Mouse (Mus musculus): ENCODE data around the gene Lin7a. TPM values are rescaled to one million over a fixed set of nuclear protein-coding genes. Genes with fewer than 3 reads are reported as not detected.
A peak's percentile ranks its signal among the peaks of the same experiment; 100 is the strongest.

Lin7a gene
- total RNA-seq, 2 experiments from 2014 or later: 16.4 to 19.0 TPM

DNA sequence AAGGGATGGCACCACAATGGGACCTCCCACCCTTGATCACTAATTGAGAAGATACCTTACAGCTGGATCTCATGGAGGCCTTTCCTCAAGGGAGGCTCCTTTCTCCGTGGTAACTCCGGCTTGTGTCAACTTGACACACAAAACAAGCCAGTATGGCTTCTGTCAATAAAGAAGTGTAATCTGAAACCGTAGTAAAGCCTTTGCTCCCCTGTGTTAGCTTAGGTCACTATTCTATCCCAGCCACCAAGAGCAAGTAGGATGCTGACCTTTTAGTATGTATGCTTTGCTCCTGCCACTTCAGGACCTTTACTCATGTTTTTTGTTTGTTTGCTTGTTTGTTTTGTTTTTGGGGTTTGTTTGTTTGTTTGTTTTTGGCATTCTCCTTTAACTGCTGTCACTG is 41.9 kb downstream of the Lin7a start:
- intact Hi-C loops (cut with DNase I): no loop called here

DNA sequence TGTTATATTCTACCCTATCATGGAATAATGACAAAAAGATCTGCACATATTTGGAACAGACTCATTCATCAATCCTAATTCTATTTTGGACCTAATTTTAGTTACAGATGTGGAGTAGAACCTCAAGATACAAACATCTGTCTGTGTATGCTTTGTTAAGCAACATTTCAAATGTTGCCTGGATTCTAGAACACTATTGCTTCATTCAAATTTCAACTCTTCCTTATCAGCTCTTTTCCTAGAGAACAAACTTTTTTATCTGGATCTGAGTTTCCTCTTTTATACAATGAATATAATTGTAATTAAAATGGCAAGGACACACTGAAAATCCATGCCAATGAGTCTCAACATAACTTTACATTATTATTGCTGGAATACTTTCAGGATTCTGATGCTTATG is 43.8 kb downstream of the Lin7a start:
- intact Hi-C loops (cut with DNase I): no loop called here
- no peak for DNase-seq

More for the DNA sequence above, 41.9 kb downstream of the Lin7a start:
- DNase-seq: no peak

DNA sequence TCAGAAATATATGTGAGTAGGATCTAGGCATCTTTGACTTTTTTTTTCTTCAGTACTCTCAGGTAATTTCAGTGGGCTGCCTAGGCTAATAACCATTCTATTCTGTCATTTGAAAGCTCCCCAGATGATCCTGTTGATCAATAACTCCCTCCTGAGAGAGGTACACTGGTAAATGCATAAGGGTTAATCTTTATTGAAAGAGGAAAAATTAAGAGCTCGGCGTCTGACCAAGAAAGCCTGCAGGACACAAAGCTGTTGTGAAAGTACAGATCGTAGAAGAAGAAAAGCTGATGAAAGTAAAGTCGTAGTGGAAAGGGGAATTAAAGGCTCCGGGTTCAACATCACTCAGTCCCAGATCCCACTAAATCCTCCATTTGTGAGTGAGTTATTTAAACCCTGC is 44.2 kb downstream of the Lin7a start:
- no peak for DNase-seq
- intact Hi-C loops (cut with DNase I): no loop called here

DNA sequence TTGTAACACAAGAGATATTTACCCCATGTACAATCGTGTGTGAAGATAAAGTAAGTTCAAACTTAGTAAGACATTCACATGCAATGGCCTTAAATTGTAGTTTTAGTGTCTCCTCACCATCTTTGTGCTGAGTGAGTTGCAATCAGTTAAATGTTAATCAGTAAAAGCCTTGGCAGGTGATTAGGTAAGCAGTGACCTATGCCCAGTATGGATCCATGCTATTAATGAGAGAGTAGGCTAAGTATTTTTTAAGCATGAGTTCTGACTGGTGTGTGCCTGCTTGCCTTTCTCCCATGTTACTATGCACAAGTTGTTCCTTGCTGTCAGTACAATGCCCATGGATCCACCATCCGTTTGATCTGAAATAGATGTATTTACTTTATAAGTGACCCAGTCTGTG is 44.6 kb downstream of the Lin7a start:
- no peak for DNase-seq
- intact Hi-C loops (cut with DNase I): no loop called here

DNA sequence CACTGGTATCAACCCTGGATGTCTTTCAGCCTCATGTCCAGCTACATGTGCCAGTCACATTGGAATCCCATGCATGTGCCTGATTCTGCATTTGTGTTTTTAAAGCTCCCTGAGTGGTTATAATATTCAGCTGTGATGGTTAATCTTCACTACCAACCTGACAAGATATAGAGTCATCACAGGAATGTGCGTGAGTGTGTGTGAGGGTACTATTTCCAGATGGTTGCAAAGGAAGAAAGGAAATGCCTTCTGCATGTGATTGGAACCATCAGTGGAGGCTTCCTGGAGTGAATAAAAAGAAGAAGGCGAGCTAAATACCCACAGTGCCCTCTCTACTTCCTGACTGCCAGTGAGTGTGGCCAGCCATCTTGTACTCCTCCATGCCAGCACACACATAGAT is 48.2 kb downstream of the Lin7a start:
- no peak for DNase-seq
- intact Hi-C loops (cut with DNase I): no loop called here

DNA sequence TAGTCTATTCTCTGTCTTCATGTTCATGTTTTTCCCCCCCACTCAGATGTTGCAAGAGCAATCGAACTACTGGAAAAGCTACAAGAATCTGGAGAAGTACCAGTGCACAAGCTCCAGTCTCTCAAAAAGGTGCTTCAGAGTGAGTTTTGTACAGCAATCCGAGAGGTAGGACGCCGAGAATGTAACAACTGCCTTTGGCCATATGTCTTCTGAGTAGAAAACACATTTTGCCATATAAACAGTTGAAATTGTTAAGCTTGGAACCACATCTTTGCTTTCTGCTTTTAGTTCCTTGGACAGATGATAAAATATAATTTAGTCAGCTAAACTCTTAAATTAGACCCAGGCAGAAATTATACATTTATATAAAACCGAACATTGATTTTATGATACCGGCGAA is 52.4 kb downstream of the Lin7a start:
- DNase-seq: no peak
- intact Hi-C loops (cut with DNase I): no loop called here

DNA sequence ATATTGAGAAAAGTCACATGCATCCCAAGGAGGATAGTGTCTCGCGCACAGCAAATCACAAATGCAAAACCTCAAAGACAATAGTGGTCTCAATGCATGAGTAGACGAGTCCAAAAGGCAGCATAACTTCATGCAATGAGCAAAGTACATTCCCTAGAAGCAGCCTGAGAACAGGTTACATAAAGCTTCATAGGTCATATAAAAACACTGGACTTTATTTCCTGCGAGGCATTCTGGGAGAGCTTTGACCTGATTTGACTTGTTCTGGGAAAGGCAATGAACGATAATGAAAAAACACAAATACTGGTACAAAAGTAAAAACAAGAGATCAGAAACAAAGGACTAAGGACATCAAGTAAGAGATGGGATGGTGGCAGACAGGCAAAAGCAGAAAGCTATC is 54.1 kb downstream of the Lin7a start:
- intact Hi-C loops (cut with DNase I): no loop called here
- no peak for DNase-seq

DNA sequence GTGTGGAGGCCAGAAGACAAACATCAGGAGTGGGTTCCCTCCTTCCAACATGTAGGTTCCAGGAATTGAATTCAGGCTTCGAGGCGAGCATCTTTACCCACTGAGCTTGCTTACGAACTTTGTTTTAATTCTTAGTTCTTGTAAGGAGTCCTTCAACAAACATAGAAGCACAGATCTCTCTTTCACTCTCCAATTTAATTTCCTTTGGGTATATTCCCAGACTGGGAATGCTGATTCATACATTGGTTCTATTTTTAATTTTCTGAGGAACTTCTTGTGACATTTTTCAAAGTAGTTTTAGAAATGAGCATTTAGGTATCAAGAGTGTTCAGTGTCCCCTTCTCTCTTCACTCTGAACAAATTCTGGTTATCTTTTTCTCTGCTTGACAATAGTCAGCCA is 68.0 kb downstream of the Lin7a start:
- intact Hi-C loops (cut with DNase I): no loop called here

DNA sequence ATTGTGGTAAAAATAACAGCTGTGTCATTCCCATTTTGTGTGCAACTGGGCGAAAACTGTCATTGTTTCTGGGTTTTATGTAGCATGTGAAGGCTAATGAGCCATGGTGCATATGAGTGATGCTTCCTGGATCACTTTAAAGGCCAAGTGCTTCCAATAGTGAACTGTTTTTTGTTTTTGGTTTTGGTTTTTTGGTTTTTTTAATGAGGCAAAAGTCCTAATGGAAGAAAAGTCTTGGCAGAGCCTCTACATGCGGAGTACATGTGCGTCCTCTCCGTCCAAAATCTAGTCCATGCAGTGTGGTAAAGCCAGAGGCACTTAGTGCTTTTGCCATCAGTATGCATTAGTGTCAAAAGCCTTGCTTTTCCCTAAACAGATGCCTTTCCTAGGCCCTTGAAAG is 69.7 kb downstream of the Lin7a start:
- DNase-seq: no peak
- intact Hi-C loops (cut with DNase I): no loop called here

More for the DNA sequence above, 68.0 kb downstream of the Lin7a start:
- DNase-seq: no peak

DNA sequence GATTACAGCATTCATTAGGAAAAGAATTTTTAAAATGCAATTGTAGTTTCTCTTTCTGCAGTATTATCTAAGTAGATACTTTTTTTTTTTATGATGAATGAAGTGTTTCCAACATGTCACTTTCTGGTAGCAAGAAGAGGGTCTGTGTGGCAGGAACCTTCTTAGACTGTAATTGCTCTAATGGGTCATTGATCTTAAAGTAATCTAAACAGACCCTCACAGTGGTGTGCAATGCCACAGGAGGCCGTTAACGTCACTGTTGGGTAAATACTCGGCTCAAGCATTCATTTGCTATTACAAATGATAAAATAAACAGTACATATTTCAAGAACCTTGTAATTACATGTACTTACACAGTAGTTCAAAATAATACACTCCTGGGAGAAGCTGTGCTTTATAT is 72.7 kb downstream of the Lin7a start:
- DNase-seq: no peak
- intact Hi-C loops (cut with DNase I): no loop called here

DNA sequence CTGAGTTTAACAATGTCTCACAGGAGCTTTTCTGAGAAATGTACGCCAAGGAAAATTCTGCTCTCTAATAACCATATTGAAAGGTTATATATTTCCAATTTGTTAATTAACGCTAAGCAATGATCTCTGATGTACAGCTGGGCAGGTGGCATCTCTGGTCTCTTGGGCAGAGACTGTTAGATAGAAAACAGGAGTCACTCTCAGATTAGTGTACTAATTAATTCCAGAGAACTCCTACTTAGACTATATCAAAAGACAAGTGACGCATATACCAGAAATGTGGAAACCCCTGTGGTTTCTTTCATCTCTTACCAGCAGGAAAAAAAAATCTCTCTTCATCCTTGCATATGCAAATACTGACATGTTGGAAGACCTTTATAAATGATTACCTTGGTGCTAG is 76.4 kb downstream of the Lin7a start:
- DNase-seq: no peak
- intact Hi-C loops (cut with DNase I): no loop called here

DNA sequence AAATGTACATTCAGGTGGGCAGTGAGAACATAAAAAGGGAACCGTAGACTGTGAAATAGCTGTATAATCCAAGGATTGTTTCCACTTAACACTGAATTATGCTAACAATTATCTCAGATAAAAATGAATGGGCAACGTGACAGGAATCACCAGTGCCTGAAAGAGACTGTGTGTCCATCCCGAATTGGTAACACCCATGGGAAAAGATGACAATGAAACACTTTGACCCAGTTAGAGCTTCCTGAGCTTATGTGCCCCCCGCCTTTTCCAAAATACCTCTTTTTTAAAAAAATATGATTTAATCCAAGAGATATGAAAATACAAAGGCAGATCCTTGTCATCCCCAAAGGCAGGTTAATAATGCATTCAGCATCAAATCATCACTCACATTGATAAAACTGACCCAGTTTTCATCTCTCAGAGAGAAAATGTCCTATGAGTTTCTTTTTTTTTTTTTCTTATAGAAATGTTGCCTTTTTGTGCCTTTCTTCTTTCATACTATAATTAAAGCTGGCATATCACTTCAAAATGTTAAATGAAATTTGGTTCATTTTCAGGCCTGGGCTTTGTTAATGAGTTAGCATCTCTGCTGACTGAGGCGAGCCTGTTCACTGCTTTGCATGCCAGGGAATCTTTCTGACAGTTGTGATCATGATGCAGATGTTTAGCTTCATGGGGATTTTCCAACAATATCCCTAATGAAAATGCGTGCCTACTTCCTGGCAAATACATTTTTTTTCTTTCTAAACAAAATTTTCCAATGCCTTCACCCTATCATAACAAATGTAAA is 80.4 kb downstream of the Lin7a start:
- intact Hi-C loops (cut with DNase I): no loop called here
- DNase-seq: no peak

DNA sequence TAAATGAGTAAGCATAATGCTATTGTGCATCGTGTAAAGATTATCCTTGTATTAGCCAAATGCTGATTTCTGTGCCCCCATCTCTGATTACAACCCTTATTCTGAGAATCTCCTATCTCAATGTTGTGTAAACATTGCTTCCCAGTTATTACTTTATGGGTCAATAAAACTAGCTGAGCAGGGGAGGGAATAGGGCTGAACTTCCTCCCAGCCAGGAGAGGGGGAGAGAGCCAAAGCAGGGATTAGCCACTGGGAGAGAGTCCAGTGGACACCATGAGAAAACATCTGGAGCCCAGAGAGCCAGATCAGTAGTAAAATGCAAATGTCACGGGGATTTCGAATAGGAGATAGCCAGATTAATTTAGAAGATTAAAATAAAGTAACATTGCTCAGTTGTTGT is 82.0 kb downstream of the Lin7a start:
- no peak for DNase-seq
- intact Hi-C loops (cut with DNase I): no loop called here

DNA sequence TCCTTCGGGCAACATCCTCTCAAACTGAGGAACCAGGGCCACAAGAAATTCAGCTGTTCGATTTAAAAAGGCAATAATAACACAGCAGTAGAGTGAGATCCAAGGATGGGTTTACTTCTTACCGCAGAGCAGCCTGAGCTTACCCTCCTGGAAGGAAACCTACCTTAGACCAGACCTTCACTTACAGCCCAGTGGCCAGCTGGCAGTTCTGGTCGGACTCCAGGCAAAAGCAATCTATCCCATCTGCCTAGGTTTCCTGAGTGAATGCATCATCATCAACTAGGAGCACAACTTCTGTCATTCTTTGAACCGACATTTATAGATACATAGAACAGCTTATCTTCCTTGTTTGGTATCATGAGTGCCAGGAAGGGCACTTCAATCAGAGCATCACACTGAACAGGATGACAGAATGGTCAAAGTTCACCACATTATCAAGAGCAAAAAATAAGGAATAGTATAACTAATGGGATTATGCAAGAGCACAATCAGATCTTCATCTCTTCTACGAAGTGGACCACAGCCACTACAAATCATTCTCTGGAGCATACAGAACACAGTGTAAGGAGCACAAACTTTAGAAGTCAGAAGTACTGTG is 87.1 kb downstream of the Lin7a start:
- intact Hi-C loops (cut with DNase I): no loop called here
- peak; percentile 11 for DNase-seq

DNA sequence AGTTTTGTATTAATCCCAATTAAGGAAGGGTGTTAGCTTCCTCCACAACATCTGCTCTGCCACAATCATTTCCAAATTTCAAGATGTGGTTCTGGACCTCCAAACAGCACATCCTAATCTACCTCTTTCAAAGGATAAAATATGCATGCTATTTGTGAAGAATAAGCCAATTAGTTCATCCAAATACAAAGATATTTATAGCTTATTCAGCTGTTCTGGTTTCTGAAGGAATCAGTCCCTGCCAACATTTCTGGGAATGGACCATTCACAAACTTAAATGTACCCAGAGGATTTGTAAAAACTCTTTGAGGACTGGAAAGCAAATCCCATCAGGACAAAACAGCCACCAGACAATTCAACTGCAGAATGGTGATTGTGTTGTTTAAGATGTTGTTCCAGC is 87.8 kb downstream of the Lin7a start:
- intact Hi-C loops (cut with DNase I): no loop called here
- no peak for DNase-seq

DNA sequence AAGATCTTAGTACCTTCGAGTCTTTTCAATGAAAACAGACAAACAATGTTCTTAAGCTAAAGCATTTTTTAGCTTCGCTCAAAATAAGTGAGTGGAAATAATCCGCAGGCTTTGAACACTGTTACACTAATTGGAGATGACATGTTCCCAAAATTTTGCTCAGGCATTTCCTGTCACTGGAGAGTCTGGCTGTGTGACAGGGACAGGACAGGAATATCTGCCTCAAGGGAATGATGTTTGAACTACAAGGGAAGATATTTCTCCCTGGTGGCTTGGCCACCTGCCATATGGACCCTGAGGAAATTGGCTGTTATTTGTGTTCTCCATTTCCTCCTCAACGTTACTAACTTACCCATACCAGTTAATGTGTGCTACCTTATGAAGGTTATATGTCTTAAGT is 90.1 kb downstream of the Lin7a start:
- intact Hi-C loops (cut with DNase I): no loop called here
- DNase-seq: peak; percentile 69

DNA sequence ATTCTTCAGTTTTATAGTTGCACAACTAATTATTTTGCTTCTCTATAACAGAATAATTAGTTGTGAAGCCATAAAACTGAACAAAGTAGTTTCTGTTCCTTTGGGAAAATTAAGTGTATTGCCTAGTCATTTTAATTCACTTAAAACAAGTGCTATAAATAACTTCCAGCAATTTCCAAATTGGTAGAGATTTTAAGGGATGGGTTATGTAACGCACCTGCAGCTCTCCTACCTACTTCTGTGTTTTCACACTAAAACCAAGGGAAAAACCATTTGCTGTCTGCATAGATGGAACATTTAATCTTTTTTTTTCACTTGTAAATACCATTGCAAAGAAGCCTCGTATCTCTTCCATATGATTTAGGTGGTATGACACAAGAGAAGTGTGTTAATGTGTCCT is 90.5 kb downstream of the Lin7a start:
- DNase-seq: no peak
- intact Hi-C loops (cut with DNase I): no loop called here

DNA sequence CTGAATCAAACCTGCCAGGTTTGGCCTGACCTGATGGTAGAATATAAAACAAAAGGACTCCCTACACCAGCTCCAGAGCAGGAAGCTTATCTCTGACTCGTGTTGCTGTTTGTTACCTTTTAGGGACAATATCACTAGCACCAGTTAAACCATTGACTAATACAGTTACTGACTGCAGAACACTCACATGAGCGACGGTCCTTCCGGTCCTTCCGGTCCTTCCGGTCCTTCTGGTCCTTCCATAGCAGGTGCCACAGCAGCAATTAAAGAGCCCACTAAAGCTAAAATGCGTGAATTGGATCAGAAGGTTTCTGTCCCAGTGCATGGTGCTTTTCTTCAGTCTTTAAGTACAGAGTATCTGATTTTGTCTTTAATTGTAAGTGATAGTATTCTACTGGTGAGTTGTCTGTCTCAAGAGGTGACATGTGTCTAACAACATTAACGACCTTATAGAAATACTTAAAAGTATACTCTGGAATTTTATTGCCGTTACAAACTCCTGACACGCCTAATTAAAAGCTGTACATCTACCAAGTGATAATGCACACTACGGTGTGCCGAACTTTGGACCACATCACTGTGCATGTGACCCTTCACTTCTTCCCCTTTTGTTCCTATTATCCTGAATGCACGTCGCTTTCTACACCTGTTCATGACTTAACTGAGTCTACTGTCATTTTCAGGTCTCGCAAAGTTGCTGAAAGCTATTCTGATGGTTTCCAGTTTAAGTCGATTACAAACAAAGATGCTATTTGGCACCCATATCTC is 91.7 kb downstream of the Lin7a start:
- DNase-seq: no peak
- intact Hi-C loops (cut with DNase I): no loop called here

DNA sequence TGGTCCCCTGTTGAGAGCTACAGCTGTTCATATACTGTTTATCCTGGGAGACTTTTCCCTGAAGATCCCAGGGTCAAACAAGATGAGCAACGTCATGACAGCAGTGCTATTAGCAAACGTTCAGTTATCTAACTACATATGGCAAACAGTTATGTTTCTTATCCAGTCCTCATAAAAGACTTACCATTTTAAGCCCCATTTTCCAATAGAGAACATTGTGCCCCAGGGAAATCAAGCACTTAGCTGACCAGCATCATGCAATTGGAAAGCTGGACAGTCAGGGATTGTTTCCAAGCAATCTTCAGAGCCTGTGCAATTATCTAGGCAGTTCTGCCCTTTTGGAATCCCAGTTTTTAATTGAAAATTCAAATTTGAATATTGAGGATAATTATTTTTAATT is 105.7 kb downstream of the Lin7a start:
- intact Hi-C loops (cut with DNase I): no loop called here
- DNase-seq: no peak

DNA sequence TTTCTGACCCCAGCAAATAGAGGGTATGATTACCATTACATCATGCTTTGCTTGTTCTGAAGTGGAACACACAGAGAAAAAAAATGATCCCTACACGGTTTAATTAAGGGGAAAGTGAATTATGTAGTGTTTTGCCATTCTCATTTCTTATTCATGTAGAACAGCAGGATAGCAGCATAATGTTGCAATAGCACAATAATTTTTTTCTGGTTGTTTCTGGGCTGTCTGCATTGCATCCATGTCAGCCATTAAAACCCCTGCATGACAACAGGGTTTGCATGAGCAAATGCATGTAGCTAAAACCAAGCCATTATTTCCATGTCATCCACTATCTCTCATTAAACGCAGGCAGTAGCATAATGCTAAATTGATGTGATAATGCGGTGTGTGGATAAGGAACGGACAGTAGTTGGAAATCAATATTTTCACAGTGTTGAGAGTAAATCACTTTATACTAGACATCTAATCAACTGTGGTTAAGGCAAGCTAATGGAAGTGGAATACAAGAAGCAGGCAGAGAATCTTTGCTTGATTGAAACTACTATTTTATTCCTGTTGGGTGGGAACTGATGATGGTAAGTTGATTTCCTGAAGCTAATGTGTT is 109.8 kb downstream of the Lin7a start:
- no peak for DNase-seq
- intact Hi-C loops (cut with DNase I): no loop called here

DNA sequence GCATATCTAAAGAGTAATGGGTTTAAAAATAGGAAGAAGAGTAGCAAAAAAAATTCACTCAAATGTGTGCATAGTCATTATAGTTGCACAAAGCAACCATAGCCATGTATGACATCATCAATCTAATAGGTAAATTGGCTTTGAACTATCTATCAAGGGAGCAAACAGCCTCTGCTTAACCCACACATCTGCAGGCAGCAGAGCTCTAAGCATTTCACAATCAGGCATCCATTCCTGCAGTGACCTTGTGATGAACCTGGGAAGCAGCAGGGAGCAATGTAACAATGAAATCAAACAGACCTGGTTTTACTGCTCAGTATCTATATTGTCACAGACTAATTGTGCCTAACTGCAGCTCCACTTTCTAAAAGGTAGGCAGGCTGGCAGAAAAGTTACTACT is 112.3 kb downstream of the Lin7a start:
- intact Hi-C loops (cut with DNase I): no loop called here
- no peak for DNase-seq

DNA sequence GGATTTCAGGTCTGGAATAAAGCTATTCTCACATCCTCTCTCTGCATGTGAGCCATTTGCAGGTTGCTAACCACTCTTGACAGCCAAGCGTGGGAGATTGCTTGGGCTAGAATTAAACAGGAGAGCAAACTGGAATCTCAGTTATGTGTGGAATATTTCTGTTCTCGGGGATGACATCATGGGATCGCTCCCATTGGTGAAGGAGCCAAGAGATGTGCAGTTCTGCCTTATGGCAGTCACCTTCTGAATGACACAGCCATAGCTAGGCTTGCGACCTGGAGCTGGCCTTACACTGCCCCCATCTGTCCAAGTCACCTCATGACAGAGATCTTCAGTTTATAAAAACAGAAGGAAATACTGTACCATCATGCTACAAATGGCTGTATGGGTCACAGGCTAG is 118.0 kb downstream of the Lin7a start:
- intact Hi-C loops (cut with DNase I): no loop called here
- peak; percentile 55 for DNase-seq

All from left cerebral cortex, postnatal 4 days (tissue).